Mouse (Mus musculus) adrenal gland, postnatal 36 days (tissue): ENCODE data around the gene Nacc1. TPM values are rescaled to one million over a fixed set of nuclear protein-coding genes. Genes with fewer than 3 reads are reported as not detected.
"Not testable (repeated sequence)": the region's sequence is repeated elsewhere in the genome, so short reads cannot be mapped to it uniquely, and the experiment has no call there.

Source experiments
- DNase-seq, 2 experiments: peaks; one replicate each; pipeline ENCODE4 v3.0.0; 2021; ENCODE audit warnings: mixed read lengths in 1 of 2
- total RNA-seq, 2 experiments: library from RNA; stranded (reverse); gene quantifications; 2 replicates each; pipeline ENCODE4 v1.2.3; 2021

Nacc1 gene
- total RNA-seq, 2 experiments from 2014 or later, result 73.9 to 80.0 TPM

DNA sequence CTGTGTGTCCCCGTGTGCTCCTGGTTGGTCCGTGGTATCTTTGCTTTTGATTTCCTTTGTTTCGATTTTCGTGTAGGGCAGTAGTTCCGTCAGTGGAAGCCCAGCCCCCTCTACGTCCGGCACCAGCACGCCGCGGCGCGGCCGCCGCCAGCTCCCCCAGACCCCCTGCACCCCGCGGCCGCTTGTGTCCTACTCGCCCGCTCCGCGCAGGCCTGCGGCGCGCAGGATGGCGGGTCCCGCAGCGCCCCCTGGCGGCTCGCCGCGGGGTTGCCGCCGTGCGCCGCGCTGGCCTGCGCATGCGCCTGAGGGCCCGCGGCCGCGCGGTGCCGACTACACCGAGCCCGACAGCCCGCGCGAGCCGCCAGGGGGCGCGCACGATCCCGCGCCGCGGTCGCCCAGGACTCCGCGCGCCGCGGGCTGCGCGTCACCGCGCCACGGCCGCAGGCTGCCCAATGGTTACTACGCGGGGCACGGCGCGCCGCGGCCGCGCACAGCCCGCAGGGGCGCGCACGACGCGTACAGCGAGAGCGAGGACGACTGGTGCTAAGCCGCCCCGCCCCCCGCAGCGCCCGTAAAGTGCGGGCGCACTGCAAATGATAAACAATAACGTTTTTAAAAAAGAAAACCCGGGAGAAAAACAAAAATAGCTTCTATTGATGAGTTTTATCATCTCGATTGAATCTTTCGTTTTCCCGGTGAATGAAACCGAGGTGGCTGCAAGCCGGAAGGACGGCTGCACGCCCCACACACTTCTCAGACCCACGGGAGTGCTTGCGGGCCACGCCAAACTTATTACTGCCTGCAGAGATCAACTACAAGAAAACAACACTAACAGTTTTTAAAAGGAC, 48.3 kb downstream of the Nacc1 start:
- DNase-seq, result peak; percentile 93 to 97

DNA sequence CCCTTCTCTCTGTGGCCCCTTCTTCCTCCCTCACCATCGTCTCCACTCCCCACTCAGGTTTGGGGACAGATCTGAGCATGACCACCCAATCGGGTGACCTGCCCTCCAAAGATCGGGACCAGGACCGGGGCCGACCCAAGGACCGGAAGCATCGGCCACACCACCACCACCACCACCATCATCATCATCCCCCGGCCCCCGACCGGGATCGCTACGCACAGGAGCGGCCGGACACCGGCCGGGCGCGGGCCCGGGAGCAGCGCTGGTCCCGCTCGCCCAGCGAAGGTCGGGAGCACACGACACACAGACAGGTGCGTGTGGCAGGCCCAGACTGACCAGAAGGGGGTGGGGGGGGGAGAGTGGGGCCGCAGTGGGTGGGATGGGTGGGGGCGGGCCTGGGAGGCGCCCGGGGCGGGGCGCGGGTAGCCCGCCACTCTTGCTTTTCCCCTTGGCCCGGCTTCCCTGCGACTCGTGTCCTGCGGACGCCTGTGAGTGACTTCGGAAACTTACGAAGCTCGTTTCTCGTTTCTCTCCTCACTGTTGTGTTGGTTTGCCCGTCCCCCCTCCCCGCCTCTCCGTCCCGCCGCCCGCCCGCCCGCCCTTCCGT, 49.0 kb downstream of the Nacc1 start:
- peak in 1 of 2 experiments; percentile 54 for DNase-seq

DNA sequence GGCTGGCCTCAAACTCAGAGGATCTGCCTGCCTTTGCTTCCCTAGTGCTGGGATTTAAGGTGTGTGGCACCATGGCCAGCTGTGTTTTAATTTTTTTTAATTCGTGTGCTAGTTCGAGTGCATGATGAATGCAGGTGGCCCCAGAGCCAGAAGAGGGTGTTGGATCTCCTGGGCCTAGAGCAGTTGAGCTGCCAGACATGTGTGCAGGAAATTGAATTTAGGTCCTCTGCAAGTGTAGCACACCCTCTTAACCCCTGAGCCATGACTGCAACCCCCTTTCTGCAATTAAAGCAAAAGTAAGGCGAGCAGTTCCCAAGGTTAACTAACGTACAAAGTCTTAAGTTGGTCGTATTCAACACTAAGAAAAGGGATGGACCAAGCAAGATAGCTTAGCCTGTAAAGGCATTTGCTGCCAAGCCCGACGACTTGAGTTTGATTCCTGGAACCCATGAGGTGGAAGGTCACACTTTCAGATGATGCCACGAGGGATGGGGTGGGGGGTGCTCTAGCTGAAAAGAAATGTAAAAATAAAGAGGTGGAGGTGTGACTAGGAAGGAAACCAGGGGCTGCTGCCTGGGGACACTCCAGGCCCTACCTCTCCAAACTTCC, 49.6 kb downstream of the Nacc1 start:
- DNase-seq, result no peak

DNA sequence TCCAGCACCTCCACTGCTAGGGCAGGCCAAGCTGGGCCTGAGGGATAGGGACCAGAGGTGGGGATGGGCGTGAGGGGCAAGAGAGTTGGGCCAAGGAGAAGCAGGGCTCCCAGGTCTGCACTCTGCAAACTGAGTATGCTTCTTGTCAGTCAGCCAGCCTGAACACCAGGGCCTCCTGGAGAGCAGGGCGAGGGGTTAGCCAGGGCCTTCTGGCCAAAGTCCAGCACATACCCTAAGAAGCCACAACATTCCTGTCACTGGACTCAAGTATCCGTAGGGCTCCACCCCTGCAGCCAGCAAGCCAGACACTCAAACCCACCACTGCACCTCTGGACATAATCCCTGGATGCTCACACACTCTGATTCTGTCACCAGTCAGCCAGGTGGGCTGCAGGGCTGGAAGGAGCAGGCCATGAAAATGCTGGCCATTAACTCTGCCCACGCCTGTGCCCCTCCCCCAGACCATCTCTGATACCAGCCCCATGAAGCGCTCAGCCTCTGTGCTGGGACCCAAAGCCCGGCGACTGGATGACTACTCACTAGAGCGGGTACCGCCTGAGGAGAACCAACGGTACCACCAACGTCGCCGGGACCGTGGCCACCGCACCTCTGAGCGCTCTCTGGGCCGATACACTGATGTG, 51.5 kb downstream of the Nacc1 start:
- DNase-seq, result no peak

DNA sequence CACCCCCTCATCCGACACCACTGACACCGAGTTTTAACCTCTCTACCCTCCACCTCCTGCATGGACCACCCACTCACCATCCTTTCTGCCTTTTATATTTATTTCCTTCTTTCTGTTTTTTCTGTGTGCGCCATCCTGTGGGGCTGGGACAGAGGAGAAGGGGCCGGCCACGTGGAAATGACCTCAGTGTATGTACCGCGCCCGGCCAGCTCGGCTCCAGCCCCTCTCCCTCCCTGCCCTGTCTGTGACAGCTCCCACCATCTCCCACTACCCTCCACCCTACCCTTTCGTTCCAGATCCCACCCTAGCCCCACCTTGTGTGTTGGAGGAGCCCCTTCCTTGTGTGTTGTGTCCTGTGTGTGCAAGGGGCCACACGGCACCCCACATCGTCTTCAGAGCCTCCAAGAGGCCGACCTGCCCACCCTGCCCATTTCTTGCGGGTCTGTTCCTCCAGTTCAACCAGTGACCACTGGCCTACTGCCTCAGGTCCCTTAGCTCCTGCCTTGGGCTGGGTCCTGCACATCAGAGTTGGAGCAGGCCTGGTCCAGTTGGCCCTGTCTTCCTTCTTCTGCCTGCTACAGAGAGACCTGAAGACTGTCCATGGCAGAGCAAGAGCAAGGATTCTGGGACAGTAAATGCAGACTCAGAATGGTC, 52.1 kb downstream of the Nacc1 start:
- no peak for DNase-seq

DNA sequence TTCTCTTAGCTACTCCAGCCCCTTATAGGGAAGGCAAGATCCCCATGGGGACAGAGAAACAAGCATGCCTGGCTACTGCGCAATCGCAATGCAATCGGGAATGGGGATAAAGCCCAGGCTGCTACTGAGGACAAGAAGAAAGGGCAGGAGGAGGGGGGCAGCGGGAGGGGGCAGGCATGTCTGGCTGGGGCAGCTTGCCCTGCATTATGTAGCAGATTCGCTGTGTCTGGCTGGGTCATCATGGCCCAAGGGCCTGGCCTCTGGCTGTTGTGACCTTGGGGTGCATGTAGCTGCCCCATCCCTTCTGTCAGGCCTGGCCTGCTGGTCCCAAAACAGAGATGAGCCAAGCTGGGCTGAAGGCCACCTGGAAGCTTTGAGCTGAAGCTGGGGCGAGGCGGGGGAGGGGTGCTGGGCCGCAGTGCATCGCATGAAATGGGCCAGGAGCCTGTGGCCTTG, 52.8 kb downstream of the Nacc1 start:
- peak; percentile 80 to 85 for DNase-seq

DNA sequence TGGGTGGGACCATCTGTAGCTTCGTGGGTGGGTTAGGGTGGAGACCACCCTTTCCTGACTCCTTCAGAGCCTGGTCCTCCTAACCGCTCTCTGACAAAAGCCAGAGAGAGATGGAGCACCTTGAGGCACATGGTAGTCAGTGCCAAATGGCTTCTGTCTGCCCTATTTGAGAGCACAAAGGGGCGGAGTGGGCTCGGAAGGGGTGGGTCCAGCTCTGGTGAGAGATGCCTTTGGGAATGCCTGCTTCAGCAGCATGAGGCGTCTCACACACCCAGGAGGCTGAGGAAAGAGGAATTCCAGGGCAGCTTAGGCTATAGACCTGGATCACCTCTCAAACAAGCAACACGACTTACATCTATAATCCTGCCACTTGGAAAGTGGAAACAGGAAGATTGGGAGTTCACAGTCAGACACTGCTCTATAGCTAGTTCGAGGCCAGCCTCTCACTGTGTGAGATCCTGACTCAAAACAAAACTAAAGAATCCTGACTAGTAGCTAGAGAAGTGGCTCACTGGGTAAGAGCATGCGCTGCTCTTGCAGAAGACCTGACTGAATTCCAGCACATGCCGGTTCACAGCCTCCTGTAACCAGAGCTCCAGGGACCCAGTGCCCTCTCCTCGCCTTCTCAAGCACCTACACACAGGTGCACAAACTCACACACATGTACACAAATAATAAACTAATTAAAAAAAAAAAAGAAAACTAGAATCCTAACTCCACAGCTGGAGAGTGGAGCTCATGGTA, 53.6 kb downstream of the Nacc1 start:
- no peak for DNase-seq

DNA sequence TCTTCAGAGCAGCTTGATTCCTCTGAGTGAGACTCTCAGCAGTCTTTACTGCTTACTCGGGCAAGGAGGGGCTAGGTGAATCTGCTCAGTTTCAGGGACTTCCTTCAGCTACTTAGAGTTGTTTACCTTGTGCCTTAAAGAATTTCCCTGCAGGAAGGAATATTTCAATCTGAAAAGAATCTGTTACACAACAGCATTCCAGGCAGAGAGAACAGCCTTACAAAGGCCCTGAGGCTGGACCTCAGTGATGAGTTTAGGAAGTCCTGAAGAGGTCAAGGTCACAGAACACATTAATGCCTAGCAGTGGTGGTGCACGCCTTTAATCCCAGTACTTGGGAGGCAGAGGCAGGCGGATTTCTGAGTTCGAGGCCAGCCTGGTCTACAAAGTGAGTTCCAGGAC, 55.8 kb downstream of the Nacc1 start:
- no peak for DNase-seq

DNA sequence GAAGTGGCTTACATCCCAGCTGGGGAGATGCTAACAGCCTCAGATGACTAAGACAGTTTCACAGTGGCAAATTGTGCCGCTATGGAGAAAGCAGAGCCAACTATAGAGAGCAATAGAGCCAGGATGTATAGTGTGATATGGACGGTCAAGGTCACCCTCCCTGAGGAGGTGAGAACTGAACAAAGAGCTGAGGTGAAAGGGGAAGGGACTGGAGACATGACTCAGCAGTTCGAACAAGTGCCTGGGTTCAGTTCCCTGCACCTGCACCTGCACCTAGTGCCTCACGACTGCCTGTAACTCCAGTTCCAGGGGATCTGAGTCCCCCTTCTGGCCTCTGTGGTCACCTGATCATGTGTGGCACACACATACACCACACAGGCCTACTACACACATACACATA, 57.5 kb downstream of the Nacc1 start:
- no peak for DNase-seq

DNA sequence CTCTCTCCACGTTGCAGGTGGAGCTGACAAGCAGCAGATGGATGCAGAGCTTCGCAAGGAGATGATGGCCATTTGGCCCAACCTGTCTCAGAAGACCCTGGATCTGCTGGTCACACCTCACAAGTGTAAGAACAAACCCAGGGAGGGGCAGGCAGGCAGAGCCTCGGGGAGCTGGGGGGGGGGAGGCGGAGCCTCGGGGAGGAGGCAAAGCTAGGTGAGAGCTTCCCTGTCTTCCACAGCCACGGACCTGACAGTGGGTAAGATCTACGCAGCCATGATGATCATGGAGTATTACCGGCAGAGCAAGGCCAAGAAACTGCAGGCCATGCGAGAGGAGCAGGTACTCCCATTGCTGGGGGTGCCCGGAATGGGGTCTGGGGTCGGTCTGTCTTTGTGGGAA, 58.1 kb downstream of the Nacc1 start:
- no peak for DNase-seq

DNA sequence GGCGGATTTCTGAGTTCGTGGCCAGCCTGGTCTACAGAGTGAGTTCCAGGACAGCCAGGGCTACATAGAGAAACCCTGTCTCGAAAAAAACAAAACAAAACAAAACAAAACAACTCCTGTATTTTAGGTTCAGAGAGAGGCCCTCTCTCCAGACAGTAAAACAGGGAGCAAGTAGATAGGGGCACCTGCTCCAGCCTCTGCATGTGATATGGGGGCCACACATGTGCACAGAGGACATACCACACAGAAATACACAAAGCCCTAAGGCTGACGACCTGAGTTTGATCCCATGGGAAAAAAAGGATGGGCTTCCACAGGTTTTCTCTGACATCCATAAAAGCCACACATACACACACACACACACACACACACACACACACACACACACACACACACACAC, 64.2 kb downstream of the Nacc1 start:
- not testable (repeated sequence) for DNase-seq

DNA sequence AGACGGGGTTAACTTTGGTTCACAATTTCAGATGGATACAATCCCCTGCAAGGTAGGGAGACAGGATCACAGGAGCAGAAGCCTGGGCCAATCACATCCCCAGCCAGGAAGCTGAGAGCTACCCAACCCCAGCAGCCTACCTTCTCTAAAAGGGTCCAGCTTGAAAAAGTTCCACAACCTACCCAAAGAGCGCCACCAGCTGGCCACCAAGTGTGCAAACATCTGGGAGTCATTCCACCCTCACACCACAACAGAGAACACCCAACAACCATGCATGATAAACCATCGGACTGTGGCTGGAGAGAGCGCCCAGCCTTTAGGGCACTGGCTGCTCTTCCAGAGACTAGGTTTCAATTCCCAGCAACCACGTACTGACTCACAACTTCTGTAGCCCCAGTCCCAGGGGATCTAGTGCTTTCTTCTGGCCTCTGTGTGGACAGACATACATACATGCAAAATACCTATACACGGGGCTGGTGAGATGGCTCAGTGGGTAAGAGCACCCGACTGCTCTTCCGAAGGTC, 66.5 kb downstream of the Nacc1 start:
- no peak for DNase-seq

Other genes with a start within 250 kb of the Nacc1 start
- 10 to 100 TPM; 33.9 to 37.4 TPM for gene Ier2, start 25.0 kb downstream of the Nacc1 start, total RNA-seq
- gene Trmt1, start 1.6 kb downstream of the Nacc1 start, total RNA-seq, result 10 to 100 TPM; 63.8 to 83.7 TPM
- 1 to 10 TPM; 2.5 to 2.9 TPM for gene Lyl1, start 13.6 kb upstream of the Nacc1 start, total RNA-seq
- under 1 TPM in 1 of 2 experiments, not detected in 1; 0.46 TPM for gene G430095P16Rik, start 35.1 kb upstream of the Nacc1 start, total RNA-seq
- 100 to 1,000 TPM in 1 of 2 experiments, 10 to 100 TPM in 1; 99.9 to 108 TPM for gene Nfix, start 112.5 kb upstream of the Nacc1 start, total RNA-seq
- 1 to 10 TPM; 9.1 to 10.0 TPM for gene Dand5, start 135.0 kb upstream of the Nacc1 start, total RNA-seq
- gene Gadd45gip1, start 143.7 kb upstream of the Nacc1 start, total RNA-seq, result 10 to 100 TPM; 63.3 to 70.5 TPM
- 100 to 1,000 TPM; 116 to 119 TPM for gene Rad23a, start 152.8 kb upstream of the Nacc1 start, total RNA-seq
- gene Calr, start 159.1 kb upstream of the Nacc1 start, total RNA-seq, result 100 to 1,000 TPM; 569 to 727 TPM
- gene Farsa, start 169.1 kb upstream of the Nacc1 start, total RNA-seq, result 10 to 100 TPM; 62.1 to 69.2 TPM
- gene Syce2, start 184.2 kb upstream of the Nacc1 start, total RNA-seq, result 10 to 100 TPM in 1 of 2 experiments, 1 to 10 TPM in 1; 8.7 to 11.5 TPM
- gene Gcdh, start 206.1 kb upstream of the Nacc1 start, total RNA-seq, result 10 to 100 TPM; 41.9 to 53.8 TPM
- under 1 TPM in 1 of 2 experiments, not detected in 1; 0.20 TPM for gene Klf1, start 214.1 kb upstream of the Nacc1 start, total RNA-seq
- 10 to 100 TPM in 1 of 2 experiments, 1 to 10 TPM in 1; 9.5 to 10.3 TPM for gene Dnase2a, start 220.7 kb upstream of the Nacc1 start, total RNA-seq
- gene Mast1, start 249.5 kb upstream of the Nacc1 start, total RNA-seq, result 1 to 10 TPM; 1.0 to 1.3 TPM